Comparison of ENCODE assay signal across 18 mouse cellular contexts in genomic region chr15:3973300-3973699, GRCm38 (mm10). TPM values are rescaled to one million over a fixed set of nuclear protein-coding genes. Genes with fewer than 3 reads are reported as not detected.
DNase-seq lines count a peak whose midpoint lies in the region; ATAC-seq lines count a peak whose summit lies in the region.
"Had no signal": no experiment of that assay in that cellular context is flagged by ENCODE, and none has a peak within 500 bp of the region (broad histone marks: within the 10 kb centered on the region; RNA-seq: fewer than 3 reads in every experiment).

No protein-coding gene starts in this region.

- peak; percentile 73 for ATAC-seq in megakaryocyte progenitor cell, adult 5-6 weeks (replicated peaks; ENCODE audit: poor library complexity)
- ATAC-seq: forebrain, embryonic 13.5 days; forebrain, embryonic 15.5 days; forebrain, postnatal 0 days had no signal

- DNase-seq in lung, postnatal 25 days (ENCODE audit: low spot score), result peak; percentile 56
- DNase-seq in lung, postnatal 4 days, result no peak
- DNase-seq in 416B (ENCODE audit: low read depth), result peak; percentile 55
- peak; percentile 85 for DNase-seq in fat pad, adult 2 months (ENCODE audit: extremely low read depth, low read depth, low spot score)
- no peak for DNase-seq in left cerebral cortex, adult 11 months (ENCODE audit: low spot score)
- no peak for DNase-seq in thymus, postnatal 10 days (ENCODE audit: low spot score in 2 of 2)
- DNase-seq: adrenal gland, adult 2 months; adrenal gland, postnatal 10 days; adrenal gland, postnatal 25 days; cerebellum, adult 11-12 months; cerebellum, adult 2 months; cerebellum, adult 9-10 months; cerebellum, postnatal 10 days; cerebellum, postnatal 25 days; forebrain, postnatal 0 days had no signal

RNA-seq across cellular contexts. Expression of gene Fbxo4, which starts 6.1 kb away (rescaled TPM):
- 8.8 and 10.7 TPM in 2 replicates for total RNA-seq in megakaryocyte progenitor cell, adult 5-6 weeks (2015)
- 7.8 and 9.2 TPM in 2 replicates for total RNA-seq in megakaryocyte progenitor cell, adult 5-6 weeks (2017)

RNA-seq across cellular contexts. Expression of gene AW549877, which starts 22.2 kb away (rescaled TPM):
- 32.1 and 35.4 TPM in 2 replicates for total RNA-seq in megakaryocyte progenitor cell, adult 5-6 weeks (2015)
- 6.7 and 9.9 TPM in 2 replicates for total RNA-seq in megakaryocyte progenitor cell, adult 5-6 weeks (2017)

RNA-seq across cellular contexts. Expression of gene Oxct1, which starts 52.9 kb away (rescaled TPM):
- total RNA-seq in megakaryocyte progenitor cell, adult 5-6 weeks (2015), result 74.1 and 83.8 TPM in 2 replicates
- 257 and 287 TPM in 2 replicates for total RNA-seq in megakaryocyte progenitor cell, adult 5-6 weeks (2017)

Comparison
In these comparisons a context has a peak if more than half of its experiments do, and no peak if none do; other contexts are left out.
1. DNase-seq: peak in lung, postnatal 25 days (single experiment), 416B (single experiment) and fat pad, adult 2 months (single experiment); none in lung, postnatal 4 days (0 of 2), left cerebral cortex, adult 11 months (single experiment) and thymus, postnatal 10 days (0 of 2).